Mouse (Mus musculus) forebrain, embryonic 13.5 days (tissue): ENCODE measurements around the gene Cacna1d. TPM values are rescaled to one million over a fixed set of nuclear protein-coding genes. Genes with fewer than 3 reads are reported as not detected.

Experiments
- ATAC-seq: fragments of 200-750 bp; cut with Nextera tagmentation; 2 replicates; pipeline ENCODE4 v1.8.0; 2017
- H3K27ac ChIP-seq: fragments of 300-500 bp; sonication (generic); 2 replicates; pipeline ENCODE4 v1.5.1; 2015; ENCODE audit warnings: inconsistent platforms, mild to moderate bottlenecking, moderate library complexity
- H3K27me3 ChIP-seq: fragments of 300-500 bp; sonication (generic); 2 replicates; pipeline ENCODE4 v1.6.1; 2015; ENCODE audit warnings: mild to moderate bottlenecking, inconsistent platforms
- H3K36me3 ChIP-seq: fragments of 300-500 bp; sonication (generic); 2 replicates; pipeline ENCODE4 v1.6.1; 2015; ENCODE audit warnings: mild to moderate bottlenecking, inconsistent platforms; ENCODE audit not compliant: poor library complexity, severe bottlenecking
- H3K4me1 ChIP-seq: fragments of 300-500 bp; sonication (generic); 2 replicates; pipeline ENCODE4 v1.6.1; 2015; ENCODE audit warnings: inconsistent platforms
- H3K4me2 ChIP-seq: fragments of 300-500 bp; sonication (generic); 2 replicates; pipeline ENCODE4 v1.6.1; 2015; ENCODE audit warnings: inconsistent platforms, mild to moderate bottlenecking, moderate library complexity
- H3K4me3 ChIP-seq: fragments of 300-500 bp; sonication (generic); 2 replicates; pipeline ENCODE4 v1.5.1; 2015; ENCODE audit warnings: mild to moderate bottlenecking, inconsistent platforms
- H3K9ac ChIP-seq: fragments of 300-500 bp; sonication (generic); 2 replicates; pipeline ENCODE4 v1.6.1; 2015; ENCODE audit warnings: mild to moderate bottlenecking, inconsistent platforms
- H3K9me3 ChIP-seq: fragments of 300-500 bp; sonication (generic); replicated peaks from 2 replicates; pipeline ENCODE4 v1.6.1; 2016; ENCODE audit warnings: inconsistent platforms
- WGBS: fragments of 180-500 bp; shearing (Covaris S2); methylation state at CpG from one replicate; pipeline ENCODE4 v1.1.7; 2015; 5-methylcytosine and 5-hydroxymethylcytosine counted together
- polyA plus RNA-seq: library from polyadenylated mRNA; unstranded; fragments of >200 nt; fragmentation: Nextera tagmentation; extraction: Ambion mirVana; gene quantifications from 2 replicates; pipeline ENCODE4 v1.2.1, GENCODE M21; 2015

Cacna1d gene
- polyA plus RNA-seq, 1 experiment from 2014 or later, result 4.5 TPM

GRCm38 (mm10) chr14:30510214-30510763, 19.0 kb upstream of the Cacna1d start:
- ATAC-seq, result no peak
- Histone ChIP-seq H3K27ac (no peak overlapping the region), H3K4me2 (no peak overlapping the region), H3K4me3 (no peak overlapping the region), H3K36me3 (peaks cover 81% of the 10 kb centered on the region), H3K9me3 (no peaks in the 10 kb centered on the region), H3K9ac (no peak overlapping the region), H3K27me3 (no peaks in the 10 kb centered on the region), H3K4me1 (no peaks in the 10 kb centered on the region)
- WGBS, result 96% methylated on average over 6 of the region's 6 CpGs

GRCm38 (mm10) chr14:30504990-30505389, 13.7 kb upstream of the Cacna1d start:
- no peaks in the 10 kb centered on the region for H3K4me1 ChIP-seq
- WGBS, result 88% methylated on average over 5 of the region's 5 CpGs
- no peak overlapping the region for H3K4me3 ChIP-seq
- ATAC-seq, result no peak
- no peak overlapping the region for H3K9ac ChIP-seq
- H3K9me3 ChIP-seq, result no peaks in the 10 kb centered on the region
- peaks cover 67% of the 10 kb centered on the region for H3K36me3 ChIP-seq
- H3K27me3 ChIP-seq, result no peaks in the 10 kb centered on the region
- H3K4me2 ChIP-seq, result no peak overlapping the region
- no peak overlapping the region for H3K27ac ChIP-seq

- Histone ChIP-seq H3K27me3 (no peaks in the 10 kb centered on the region), H3K9me3 (no peaks in the 10 kb centered on the region), H3K4me2 (no peak overlapping the region), H3K9ac (no peak overlapping the region), H3K4me3 (no peak overlapping the region), H3K4me1 (peaks cover 14% of the 10 kb centered on the region), H3K36me3 (peaks cover 42% of the 10 kb centered on the region), H3K27ac (no peak overlapping the region)
- WGBS, result 84% methylated on average over 2 of the region's 2 CpGs
- no peak for ATAC-seq
Measured at GRCm38 (mm10) chr14:30498202-30498601, 6.9 kb upstream of the Cacna1d start.

GRCm38 (mm10) chr14:30494998-30495397, 3.7 kb upstream of the Cacna1d start:
- Histone ChIP-seq H3K36me3 (peaks cover 60% of the 10 kb centered on the region), H3K4me1 (peaks cover 14% of the 10 kb centered on the region), H3K4me2 (no peak overlapping the region), H3K9ac (no peak overlapping the region), H3K27me3 (no peaks in the 10 kb centered on the region), H3K4me3 (no peak overlapping the region), H3K9me3 (no peaks in the 10 kb centered on the region), H3K27ac (no peak overlapping the region)
- ATAC-seq, result no peak
- WGBS, result 53% methylated on average over 6 of the region's 6 CpGs

- H3K4me2 ChIP-seq, result no peak overlapping the region
- ATAC-seq, result no peak
- WGBS, result 70% methylated on average over 1 of the region's 1 CpGs
- no peak overlapping the region for H3K4me3 ChIP-seq
- no peaks in the 10 kb centered on the region for H3K9me3 ChIP-seq
- H3K36me3 ChIP-seq, result peaks cover 60% of the 10 kb centered on the region
- no peaks in the 10 kb centered on the region for H3K27me3 ChIP-seq
- peaks cover 14% of the 10 kb centered on the region for H3K4me1 ChIP-seq
- no peak overlapping the region for H3K9ac ChIP-seq
- H3K27ac ChIP-seq, result no peak overlapping the region
Measured at GRCm38 (mm10) chr14:30493276-30493675, 2.0 kb upstream of the Cacna1d start.

- H3K27ac ChIP-seq, result peak within 1 kb of the TSS; percentile 81
- no peaks in the 10 kb centered on the region for H3K27me3 ChIP-seq
- H3K36me3 ChIP-seq, result peaks cover 24% of the 10 kb centered on the region
- peaks cover 24% of the 10 kb centered on the region for H3K4me1 ChIP-seq
- H3K4me3 ChIP-seq, result peak within 1 kb of the TSS; percentile 72
- ATAC-seq, result peak; percentile 100
- no peaks in the 10 kb centered on the region for H3K9me3 ChIP-seq
- H3K9ac ChIP-seq, result peak within 1 kb of the TSS; percentile 91
- under 1% methylated on average over 39 of the region's 39 CpGs for WGBS
- peak within 1 kb of the TSS; percentile 71 for H3K4me2 ChIP-seq
Measured at GRCm38 (mm10) chr14:30479361-30479948, 11.8 kb downstream of the Cacna1d start, which contains the start of gene Dcp1a. TSS of gene Dcp1a (plus strand) at chr14:30479535.

- H3K27me3 ChIP-seq, result no peaks in the 10 kb centered on the region
- H3K4me3 ChIP-seq, result no peak overlapping the region
Measured at GRCm38 (mm10) chr14:30474416-30474815, 16.8 kb downstream of the Cacna1d start.

GRCm38 (mm10) chr14:30473605-30474004, 17.6 kb downstream of the Cacna1d start:
- H3K4me3 ChIP-seq, result no peak overlapping the region
- no peak for ATAC-seq
- no peaks in the 10 kb centered on the region for H3K9me3 ChIP-seq
- H3K36me3 ChIP-seq, result no peaks in the 10 kb centered on the region
- no peaks in the 10 kb centered on the region for H3K27me3 ChIP-seq
- H3K27ac ChIP-seq, result no peak overlapping the region
- H3K4me1 ChIP-seq, result no peaks in the 10 kb centered on the region
- 66% methylated on average over 5 of the region's 5 CpGs for WGBS
- H3K4me2 ChIP-seq, result no peak overlapping the region
- no peak overlapping the region for H3K9ac ChIP-seq

More at GRCm38 (mm10) chr14:30474416-30474815, 16.8 kb downstream of the Cacna1d start:
- WGBS, result 87% methylated on average over 6 of the region's 6 CpGs
- Histone ChIP-seq H3K36me3 (no peaks in the 10 kb centered on the region), H3K4me1 (0 out of 2 replicates have a peak, but pooled peaks cover 2% of the 10 kb centered on the region), H3K9me3 (no peaks in the 10 kb centered on the region), H3K9ac (no peak overlapping the region), H3K27ac (no peak overlapping the region), H3K4me2 (no peak overlapping the region)
- ATAC-seq, result no peak

GRCm38 (mm10) chr14:30463312-30463711, 27.9 kb downstream of the Cacna1d start:
- H3K4me1 ChIP-seq, result no peaks in the 10 kb centered on the region
- no peak overlapping the region for H3K4me3 ChIP-seq
- H3K4me2 ChIP-seq, result no peak overlapping the region
- H3K9me3 ChIP-seq, result no peaks in the 10 kb centered on the region
- ATAC-seq, result no peak
- H3K27ac ChIP-seq, result no peak overlapping the region
- H3K27me3 ChIP-seq, result 0 out of 2 replicates have a peak, but pooled peaks cover 9% of the 10 kb centered on the region
- H3K9ac ChIP-seq, result no peak overlapping the region
- 88% methylated on average over 4 of the region's 4 CpGs for WGBS
- no peaks in the 10 kb centered on the region for H3K36me3 ChIP-seq

- 5% methylated on average over 14 of the region's 14 CpGs for WGBS
- H3K36me3 ChIP-seq, result no peaks in the 10 kb centered on the region
- H3K4me1 ChIP-seq, result no peaks in the 10 kb centered on the region
- no peak overlapping the region for H3K4me3 ChIP-seq
- 0 out of 2 replicates have a peak, but pooled peaks cover 9% of the 10 kb centered on the region for H3K27me3 ChIP-seq
- H3K9me3 ChIP-seq, result no peaks in the 10 kb centered on the region
- ATAC-seq, result peak; percentile 65
- H3K4me2 ChIP-seq, result peak overlapping the region; percentile 12
- H3K9ac ChIP-seq, result no peak overlapping the region
- H3K27ac ChIP-seq, result no peak overlapping the region
Measured at GRCm38 (mm10) chr14:30459891-30460523, 31.2 kb downstream of the Cacna1d start.

- no peak overlapping the region for H3K4me2 ChIP-seq
- H3K9ac ChIP-seq, result no peak overlapping the region
- ATAC-seq, result no peak
- 83% methylated on average over 3 of the region's 3 CpGs for WGBS
- H3K4me3 ChIP-seq, result no peak overlapping the region
- H3K36me3 ChIP-seq, result no peaks in the 10 kb centered on the region
- no peak overlapping the region for H3K27ac ChIP-seq
- no peaks in the 10 kb centered on the region for H3K4me1 ChIP-seq
- no peaks in the 10 kb centered on the region for H3K9me3 ChIP-seq
- 0 out of 2 replicates have a peak, but pooled peaks cover 9% of the 10 kb centered on the region for H3K27me3 ChIP-seq
Measured at GRCm38 (mm10) chr14:30458820-30459219, 32.4 kb downstream of the Cacna1d start.

- H3K9ac ChIP-seq, result no peak overlapping the region
- H3K27me3 ChIP-seq, result 0 out of 2 replicates have a peak, but pooled peaks cover 9% of the 10 kb centered on the region
- H3K4me2 ChIP-seq, result no peak overlapping the region
- H3K36me3 ChIP-seq, result no peaks in the 10 kb centered on the region
- H3K27ac ChIP-seq, result no peak overlapping the region
- H3K9me3 ChIP-seq, result no peaks in the 10 kb centered on the region
- ATAC-seq, result no peak
- H3K4me3 ChIP-seq, result no peak overlapping the region
- no peaks in the 10 kb centered on the region for H3K4me1 ChIP-seq
- WGBS, result 68% methylated on average over 2 of the region's 2 CpGs
Measured at GRCm38 (mm10) chr14:30457897-30458296, 33.4 kb downstream of the Cacna1d start.
